ENCODE assay signal across 7 mouse cellular contexts in the genomic region with DNA sequence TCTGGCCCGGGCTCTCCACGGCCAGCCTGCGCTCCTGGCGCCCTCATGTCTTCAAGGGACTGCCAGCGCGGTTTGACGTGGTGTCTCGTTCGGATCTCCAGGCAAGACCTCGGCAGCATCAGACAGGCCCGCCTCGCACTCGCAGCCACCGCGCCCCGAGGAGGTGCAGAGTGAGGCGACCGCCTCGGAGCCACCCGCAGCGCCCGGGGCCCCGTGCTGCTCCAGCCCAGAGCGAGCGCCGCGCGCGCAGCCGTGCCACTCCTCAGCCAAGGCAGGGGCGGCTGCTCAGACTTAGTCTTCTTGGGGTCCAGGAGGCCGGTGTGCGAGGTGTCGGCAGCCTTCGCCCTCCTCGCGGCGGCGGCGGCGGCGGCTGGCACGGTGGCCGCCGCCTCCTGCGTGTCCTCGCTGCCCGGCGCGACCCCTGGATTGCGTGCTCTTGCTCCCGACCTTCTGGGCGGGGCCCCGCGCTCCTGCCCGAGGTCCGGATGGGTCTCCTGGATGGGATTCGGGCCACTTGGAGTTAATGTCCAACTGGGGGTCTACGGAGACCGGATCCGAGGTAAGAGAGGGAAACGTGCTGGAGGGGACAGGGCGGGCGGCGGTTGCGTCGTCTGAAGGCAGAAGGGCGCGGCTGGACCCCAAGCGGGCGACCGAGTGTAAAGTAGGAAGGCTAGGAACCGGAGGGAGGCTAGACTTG. TPM values are rescaled to one million over a fixed set of nuclear protein-coding genes. Genes with fewer than 3 reads are reported as not detected.
DNase-seq lines count a peak whose midpoint lies in the region; ATAC-seq and TF ChIP-seq lines count a peak whose summit lies in the region.

Gdnf (plus strand) TSS at position 291 of the 697 bp plus-strand sequence.

- H3K4me3 ChIP-seq in megakaryocyte, embryonic 14.5 days (replicated peaks) = peak within 1 kb of the TSS; percentile 23
- H3K4me3 ChIP-seq in heart, embryonic 16.5 days (ENCODE audit: low read length) = peak within 1 kb of the TSS; percentile 56
- H3K4me3 ChIP-seq in limb, embryonic 14.5 days (replicated peaks; ENCODE audit: low read length) = peak within 1 kb of the TSS; percentile 59
- peak within 1 kb of the TSS; percentile 57 for H3K4me3 ChIP-seq in neural tube, embryonic 15.5 days (replicated peaks)

- H3K9me3 ChIP-seq in megakaryocyte, embryonic 14.5 days = no peaks in the 10 kb centered on the region
- H3K9me3 ChIP-seq in heart, embryonic 16.5 days (replicated peaks; ENCODE audit: control insufficient read depth, low read length) = no peaks in the 10 kb centered on the region
- H3K9me3 ChIP-seq in limb, embryonic 14.5 days (ENCODE audit: control insufficient read depth, low read length) = no peaks in the 10 kb centered on the region
- H3K9me3 ChIP-seq in neural tube, embryonic 15.5 days (replicated peaks) = no peaks in the 10 kb centered on the region

- under 1% methylated on average over 69 of the region's 73 CpGs for WGBS in heart, embryonic 16.5 days
- WGBS in limb, embryonic 14.5 days = 1% methylated on average over 53 of the region's 73 CpGs
- under 1% methylated on average over 71 of the region's 73 CpGs for WGBS in neural tube, embryonic 15.5 days

- no peak for TF ChIP-seq POLR2A in limb, embryonic 14.5 days (IDR thresholded peaks at IDR 0.05; ENCODE audit: borderline replicate concordance, extremely low read depth, insufficient read depth, insufficient read length)

- no peak for ATAC-seq in megakaryocyte, adult 5-6 weeks (ENCODE audit: poor library complexity, severe bottlenecking)
- peak; percentile 53 for ATAC-seq in heart, embryonic 16.5 days (replicated peaks; ENCODE audit: extremely low read depth, insufficient read depth, low FRiP score)
- ATAC-seq in limb, embryonic 14.5 days (ENCODE audit: low FRiP score, low read depth) = peak; percentile 23; the same call in 1 of the 2 replicates
- ATAC-seq in neural tube, embryonic 15.5 days (ENCODE audit: low FRiP score) = peak; percentile 60; the same call in 1 of the 2 replicates

- H3K4me2 ChIP-seq in heart, embryonic 16.5 days (ENCODE audit: low read depth, low read length) = peak within 1 kb of the TSS; percentile 86
- peak within 1 kb of the TSS; percentile 99 for H3K4me2 ChIP-seq in limb, embryonic 14.5 days (replicated peaks; ENCODE audit: low read depth, low read length, severe bottlenecking)
- H3K4me2 ChIP-seq in neural tube, embryonic 15.5 days = peak within 1 kb of the TSS; percentile 100

- peaks cover 94% of the 10 kb centered on the region for H3K27me3 ChIP-seq in megakaryocyte, embryonic 14.5 days (replicated peaks)
- peaks cover 75% of the 10 kb centered on the region for H3K27me3 ChIP-seq in heart, embryonic 16.5 days (ENCODE audit: control insufficient read depth, insufficient read depth, low read length)
- H3K27me3 ChIP-seq in limb, embryonic 14.5 days (ENCODE audit: control insufficient read depth, insufficient read depth, low read length) = peaks cover 93% of the 10 kb centered on the region
- peaks cover 96% of the 10 kb centered on the region for H3K27me3 ChIP-seq in neural tube, embryonic 15.5 days (replicated peaks)

- H3K36me3 ChIP-seq in megakaryocyte, embryonic 14.5 days (replicated peaks; ENCODE audit: low read length) = no peaks in the 10 kb centered on the region
- H3K36me3 ChIP-seq in heart, embryonic 16.5 days (ENCODE audit: control insufficient read depth, insufficient read depth) = no peaks in the 10 kb centered on the region
- H3K36me3 ChIP-seq in limb, embryonic 14.5 days (ENCODE audit: control insufficient read depth, insufficient read depth, low read length) = no peaks in the 10 kb centered on the region
- no peaks in the 10 kb centered on the region for H3K36me3 ChIP-seq in neural tube, embryonic 15.5 days

- DNase-seq in embryo, embryonic 9.5 days (ENCODE audit: extremely low spot score) = peak; percentile 61
- DNase-seq in limb, embryonic 14.5 days (ENCODE audit: low spot score) = no peak
- no peak for DNase-seq in spleen, postnatal 10 days (ENCODE audit: low spot score in 2 of 2)

- no peak within 1 kb of the TSS for H3K27ac ChIP-seq in heart, embryonic 16.5 days (ENCODE audit: low read length)
- H3K27ac ChIP-seq in limb, embryonic 14.5 days (replicated peaks; ENCODE audit: low read depth, low read length) = no peak within 1 kb of the TSS
- no peak within 1 kb of the TSS; the same call in 1 of the 2 replicates for H3K27ac ChIP-seq in neural tube, embryonic 15.5 days (replicated peaks)

- H3K9ac ChIP-seq in heart, embryonic 16.5 days (ENCODE audit: low read length) = peak within 1 kb of the TSS; percentile 65
- peak within 1 kb of the TSS; percentile 66 for H3K9ac ChIP-seq in limb, embryonic 14.5 days (ENCODE audit: low read depth, low read length, severe bottlenecking)
- peak within 1 kb of the TSS; percentile 54 for H3K9ac ChIP-seq in neural tube, embryonic 15.5 days (replicated peaks)

- peaks cover 36% of the 10 kb centered on the region for H3K4me1 ChIP-seq in megakaryocyte, embryonic 14.5 days
- H3K4me1 ChIP-seq in heart, embryonic 16.5 days (ENCODE audit: control insufficient read depth, insufficient read depth, low read length) = peaks cover 17% of the 10 kb centered on the region
- H3K4me1 ChIP-seq in limb, embryonic 14.5 days (ENCODE audit: control insufficient read depth, insufficient read depth, low read length) = peaks cover 24% of the 10 kb centered on the region
- H3K4me1 ChIP-seq in neural tube, embryonic 15.5 days = peaks cover 55% of the 10 kb centered on the region

RNA-seq across cellular contexts. Expression of gene Gdnf, which starts in this region (rescaled TPM):
- not detected in 2 replicates for polyA plus RNA-seq in megakaryocyte, embryonic 14.5 days (2012; ENCODE audit: insufficient read depth, low replicate concordance)
- total RNA-seq in megakaryocyte, adult 5-6 weeks (2015) = not detected in 2 replicates
- not detected in 2 replicates for total RNA-seq in megakaryocyte, adult 5-6 weeks (2017)
- 0.12 and 0.14 TPM in 2 replicates for polyA plus RNA-seq in heart, embryonic 16.5 days (2015; fragmentation: Nextera tagmentation; extraction: Ambion mirVana)
- 2.8 and 3.2 TPM in 2 replicates for polyA plus RNA-seq in limb, embryonic 14.5 days (2012; rRNA removed)
- polyA plus RNA-seq in limb, embryonic 14.5 days (2014; fragmentation: Nextera tagmentation; extraction: Ambion mirVana) = 1.1 and 1.4 TPM in 2 replicates
- polyA plus RNA-seq in neural tube, embryonic 15.5 days (2015; fragmentation: Nextera tagmentation; extraction: Ambion mirVana) = 0.10 and 0.52 TPM in 2 replicates

Comparison
In these comparisons a context has a peak if more than half of its experiments do, and no peak if none do; other contexts are left out.
1. Peak in ATAC-seq, H3K4me3 ChIP-seq, H3K9ac ChIP-seq and H3K4me2 ChIP-seq in heart, embryonic 16.5 days; RNA of the gene not detected or under 1 TPM.
2. Peak in ATAC-seq, H3K4me3 ChIP-seq, H3K9ac ChIP-seq and H3K4me2 ChIP-seq in neural tube, embryonic 15.5 days; RNA of the gene not detected or under 1 TPM.